Comparison of ENCODE assay signal across 8 mouse cellular contexts in the genomic region with DNA sequence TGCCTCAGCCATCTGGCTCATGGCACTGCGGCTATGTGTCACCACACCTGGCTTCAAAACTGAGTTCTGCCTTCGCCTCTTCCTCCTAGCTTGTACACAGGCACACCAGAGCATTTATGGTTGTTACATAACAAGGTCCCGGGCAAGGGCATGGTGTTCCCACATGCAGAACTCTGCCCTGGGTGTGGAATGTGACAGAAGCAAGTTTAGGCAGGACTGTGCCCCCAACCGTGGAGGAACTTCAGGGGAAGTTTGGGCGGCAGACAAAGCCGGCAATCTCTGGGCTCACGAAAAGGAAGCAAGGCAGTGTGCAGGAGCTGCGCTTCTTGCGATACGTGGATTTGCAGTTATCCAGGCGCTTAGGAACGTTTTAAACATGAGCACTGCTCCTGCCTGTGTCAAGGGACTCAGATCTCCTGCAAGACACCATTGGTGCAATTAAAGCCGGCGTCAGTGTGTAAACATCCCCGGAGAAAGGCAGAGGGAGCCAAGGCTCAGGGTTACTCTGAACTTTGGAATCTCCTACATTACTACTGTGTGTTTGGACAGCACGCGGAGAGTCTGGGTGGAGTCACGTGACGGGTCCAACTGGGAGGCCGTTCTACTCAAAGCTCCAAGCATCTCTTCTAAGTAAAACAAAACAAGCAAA. TPM values are rescaled to one million over a fixed set of nuclear protein-coding genes. Genes with fewer than 3 reads are reported as not detected.
DNase-seq lines count a peak whose midpoint lies in the region; ATAC-seq and TF ChIP-seq lines count a peak whose summit lies in the region.

No protein-coding gene starts in this region.

- no peak overlapping the region for H3K27ac ChIP-seq in heart, embryonic 12.5 days (ENCODE audit: poor library complexity, severe bottlenecking)
- H3K27ac ChIP-seq in kidney, postnatal 0 days = peak overlapping the region; percentile 65
- H3K27ac ChIP-seq in midbrain, embryonic 16.5 days (ENCODE audit: low read length) = no peak overlapping the region
- peak overlapping the region; percentile 76 for H3K27ac ChIP-seq in stomach, postnatal 0 days (replicated peaks)

- H3K4me2 ChIP-seq in heart, embryonic 12.5 days = peak overlapping the region; percentile 81
- H3K4me2 ChIP-seq in kidney, postnatal 0 days (ENCODE audit: low read length) = peak overlapping the region; percentile 55
- H3K4me2 ChIP-seq in midbrain, embryonic 16.5 days (ENCODE audit: low read length) = peak overlapping the region; percentile 70
- H3K4me2 ChIP-seq in stomach, postnatal 0 days (replicated peaks; ENCODE audit: low read depth) = peak overlapping the region; percentile 47

- no peak for ATAC-seq in erythroblast, adult 5-6 weeks (replicated peaks; ENCODE audit: low FRiP score, poor library complexity, severe bottlenecking)
- ATAC-seq in heart, embryonic 12.5 days (ENCODE audit: insufficient number of reproducible peaks, low FRiP score) = peak; percentile 53; the same call in 1 of the 2 replicates
- ATAC-seq in kidney, postnatal 0 days (replicated peaks; ENCODE audit: low FRiP score, low read depth) = peak; percentile 93
- 0 out of 2 replicates have a peak, but pooled peaks have one; percentile 32 for ATAC-seq in midbrain, embryonic 16.5 days
- ATAC-seq in stomach, postnatal 0 days (ENCODE audit: low FRiP score, low TSS enrichment) = peak; percentile 99

- TF ChIP-seq EP300 in stomach, postnatal 0 days (optimal IDR thresholded peaks at IDR 0.05) = no peak

- H3K4me1 ChIP-seq in erythroblast, embryonic 14.5 days (ENCODE audit: control insufficient read depth) = peaks cover 11% of the 10 kb centered on the region
- H3K4me1 ChIP-seq in heart, embryonic 12.5 days (replicated peaks) = 0 out of 2 replicates have a peak, but pooled peaks cover 5% of the 10 kb centered on the region
- H3K4me1 ChIP-seq in kidney, postnatal 0 days (replicated peaks; ENCODE audit: insufficient read depth, low read length) = 0 out of 2 replicates have a peak, but pooled peaks cover 4% of the 10 kb centered on the region
- H3K4me1 ChIP-seq in midbrain, embryonic 16.5 days (ENCODE audit: control insufficient read depth, insufficient read depth, low read length) = 0 out of 2 replicates have a peak, but pooled peaks cover 7% of the 10 kb centered on the region
- H3K4me1 ChIP-seq in stomach, postnatal 0 days (replicated peaks; ENCODE audit: control insufficient read depth, insufficient read depth) = no peaks in the 10 kb centered on the region

- TF ChIP-seq CTCF in kidney, postnatal 0 days (IDR thresholded peaks at IDR 0.05; ENCODE audit: low read depth) = peak; percentile 53; the same call in 1 of the 2 replicates
- peak; percentile 63 for TF ChIP-seq CTCF in stomach, postnatal 0 days (IDR thresholded peaks at IDR 0.05; ENCODE audit: low read depth)

- no peaks in the 10 kb centered on the region for H3K36me3 ChIP-seq in erythroblast, embryonic 14.5 days (ENCODE audit: control insufficient read depth)
- H3K36me3 ChIP-seq in heart, embryonic 12.5 days = no peaks in the 10 kb centered on the region
- H3K36me3 ChIP-seq in kidney, postnatal 0 days (ENCODE audit: insufficient read depth, low read length) = no peaks in the 10 kb centered on the region
- H3K36me3 ChIP-seq in midbrain, embryonic 16.5 days (ENCODE audit: control insufficient read depth, insufficient read depth, low read length) = no peaks in the 10 kb centered on the region
- H3K36me3 ChIP-seq in stomach, postnatal 0 days (ENCODE audit: control insufficient read depth, insufficient read depth, low read length) = no peaks in the 10 kb centered on the region

- H3K27me3 ChIP-seq in erythroblast, embryonic 14.5 days (ENCODE audit: control insufficient read depth) = no peaks in the 10 kb centered on the region
- no peaks in the 10 kb centered on the region for H3K27me3 ChIP-seq in heart, embryonic 12.5 days (replicated peaks)
- no peaks in the 10 kb centered on the region for H3K27me3 ChIP-seq in kidney, postnatal 0 days (ENCODE audit: insufficient read depth, low read length)
- no peaks in the 10 kb centered on the region for H3K27me3 ChIP-seq in midbrain, embryonic 16.5 days (ENCODE audit: control insufficient read depth, insufficient read depth, low read depth, low read length)
- H3K27me3 ChIP-seq in stomach, postnatal 0 days (ENCODE audit: control insufficient read depth, insufficient read depth, low read length) = no peaks in the 10 kb centered on the region

- peak overlapping the region; percentile 54 for H3K9ac ChIP-seq in heart, embryonic 12.5 days
- no peak overlapping the region for H3K9ac ChIP-seq in kidney, postnatal 0 days (ENCODE audit: low read depth, low read length)
- H3K9ac ChIP-seq in midbrain, embryonic 16.5 days (ENCODE audit: low read depth, low read length) = peak overlapping the region; percentile 36
- H3K9ac ChIP-seq in stomach, postnatal 0 days (ENCODE audit: low read length) = no peak overlapping the region

- no peaks in the 10 kb centered on the region for H3K9me3 ChIP-seq in erythroblast, embryonic 14.5 days (ENCODE audit: control insufficient read depth, low read length)
- no peaks in the 10 kb centered on the region for H3K9me3 ChIP-seq in heart, embryonic 12.5 days (replicated peaks)
- H3K9me3 ChIP-seq in kidney, postnatal 0 days (replicated peaks; ENCODE audit: low read length) = no peaks in the 10 kb centered on the region
- no peaks in the 10 kb centered on the region for H3K9me3 ChIP-seq in midbrain, embryonic 16.5 days (replicated peaks; ENCODE audit: control insufficient read depth, low read length, poor library complexity, severe bottlenecking)
- H3K9me3 ChIP-seq in stomach, postnatal 0 days (ENCODE audit: control insufficient read depth, low read length) = no peaks in the 10 kb centered on the region

- peak overlapping the region; percentile 34 for H3K4me3 ChIP-seq in erythroblast, embryonic 14.5 days (replicated peaks)
- peak overlapping the region; percentile 45 for H3K4me3 ChIP-seq in heart, embryonic 12.5 days
- H3K4me3 ChIP-seq in kidney, postnatal 0 days (replicated peaks; ENCODE audit: low read depth, low read length) = peak overlapping the region; percentile 14; the same call in 1 of the 2 replicates
- peak overlapping the region; percentile 33 for H3K4me3 ChIP-seq in midbrain, embryonic 16.5 days (ENCODE audit: low read depth, low read length)
- peak overlapping the region; percentile 26 for H3K4me3 ChIP-seq in stomach, postnatal 0 days (ENCODE audit: low read depth, low read length)

- DNase-seq in fat pad, adult 2 months (ENCODE audit: extremely low read depth, low read depth, low spot score) = peak; percentile 74
- peak; percentile 89 for DNase-seq in kidney, postnatal 0 days (ENCODE audit: low spot score)
- DNase-seq in liver = peak; percentile 57
- peak; percentile 88 for DNase-seq in stomach, postnatal 0 days (ENCODE audit: low spot score)

- WGBS in heart, embryonic 12.5 days = 9% methylated on average over 20 of the region's 20 CpGs
- WGBS in kidney, postnatal 0 days = 6% methylated on average over 20 of the region's 20 CpGs
- WGBS in midbrain, embryonic 16.5 days = 10% methylated on average over 20 of the region's 20 CpGs
- 5% methylated on average over 20 of the region's 20 CpGs for WGBS in stomach, postnatal 0 days

RNA-seq across cellular contexts. Expression of gene Map2k6, which starts 19.1 kb away (rescaled TPM):
- polyA plus RNA-seq in erythroblast, embryonic 14.5 days (2012) = not detected in 2 replicates
- total RNA-seq in erythroblast, adult 5-6 weeks (2015; ENCODE audit: low replicate concordance) = 0.63 and 0.77 TPM in 2 replicates
- 1.5 and 4.6 TPM in 2 replicates for total RNA-seq in erythroblast, adult 5-6 weeks (2017; ENCODE audit: low replicate concordance)
- 13.7 and 17.4 TPM in 2 replicates for polyA plus RNA-seq in heart, embryonic 12.5 days (2016; fragmentation: Nextera tagmentation; extraction: Ambion mirVana)
- polyA plus RNA-seq in kidney, postnatal 0 days (2015; fragmentation: Nextera tagmentation; extraction: Ambion mirVana) = 12.7 and 12.8 TPM in 2 replicates
- 22.1 and 23.4 TPM in 2 replicates for polyA plus RNA-seq in midbrain, embryonic 16.5 days (2015; fragmentation: Nextera tagmentation; extraction: Ambion mirVana)
- 6.0 and 7.8 TPM in 2 replicates for polyA plus RNA-seq in stomach, postnatal 0 days (2015; fragmentation: Nextera tagmentation; extraction: Ambion mirVana)

RNA-seq across cellular contexts. Expression of gene Abca5, which starts 42.3 kb away (rescaled TPM):
- not detected in 2 replicates for polyA plus RNA-seq in erythroblast, embryonic 14.5 days (2012)
- 0.42 TPM in 1 of 2 replicates, not detected in the other for total RNA-seq in erythroblast, adult 5-6 weeks (2015; ENCODE audit: low replicate concordance)
- total RNA-seq in erythroblast, adult 5-6 weeks (2017; ENCODE audit: low replicate concordance) = 0.28 TPM in 1 of 2 replicates, not detected in the other
- 2.6 TPM in 2 replicates for polyA plus RNA-seq in heart, embryonic 12.5 days (2016; fragmentation: Nextera tagmentation; extraction: Ambion mirVana)
- polyA plus RNA-seq in kidney, postnatal 0 days (2015; fragmentation: Nextera tagmentation; extraction: Ambion mirVana) = 2.2 and 4.2 TPM in 2 replicates
- 9.6 and 10.2 TPM in 2 replicates for polyA plus RNA-seq in midbrain, embryonic 16.5 days (2015; fragmentation: Nextera tagmentation; extraction: Ambion mirVana)
- polyA plus RNA-seq in stomach, postnatal 0 days (2015; fragmentation: Nextera tagmentation; extraction: Ambion mirVana) = 4.0 and 5.4 TPM in 2 replicates

Comparison
In these comparisons a context has a peak if more than half of its experiments do, and no peak if none do; other contexts are left out.
1. H3K27ac ChIP-seq: peak in kidney, postnatal 0 days (single experiment) and stomach, postnatal 0 days (single experiment); none in heart, embryonic 12.5 days (single experiment) and midbrain, embryonic 16.5 days (single experiment).
2. H3K9ac ChIP-seq: peak in heart, embryonic 12.5 days (single experiment) and midbrain, embryonic 16.5 days (single experiment); none in kidney, postnatal 0 days (single experiment) and stomach, postnatal 0 days (single experiment).
3. Peak in every context shown above with its lines, with median percentiles within 50 percentile points of each other: H3K4me3 ChIP-seq, DNase-seq and H3K4me2 ChIP-seq.